Mouse (Mus musculus) left cerebral cortex, postnatal 36 days (tissue): ENCODE results near the gene Msi1. TPM values are rescaled to one million over a fixed set of nuclear protein-coding genes. Genes with fewer than 3 reads are reported as not detected.
"Not testable (repeated sequence)": the region's sequence is repeated elsewhere in the genome, so short reads cannot be mapped to it uniquely, and the experiment has no call there.

Experiments used
- DNase-seq, 2 experiments: peaks; one replicate each; pipeline ENCODE4 v3.0.0; 2021 to 2022; ENCODE audit warnings: low spot score in 2 of 2, mixed read lengths in 1 of 2
- intact Hi-C: fragments of 180-260 bp; cut with DNase I; formaldehyde crosslinking; loops from one replicate; pipeline ENCODE4 v1.15.1; 2025
- total RNA-seq, 2 experiments: library from RNA; stranded (reverse); gene quantifications; 2 replicates each; pipeline ENCODE4 v1.2.3; 2021

Gene Msi1
- total RNA-seq, 2 experiments from 2014 or later = 46.9 to 51.3 TPM

GRCm38 (mm10) chr5:115486726-115487125 is 57.3 kb downstream of the Msi1 start:
- no peak for DNase-seq
- intact Hi-C loops = no loop called here

GRCm38 (mm10) chr5:115487353-115487752 is 58.0 kb downstream of the Msi1 start:
- intact Hi-C loops = no loop called here

DNA sequence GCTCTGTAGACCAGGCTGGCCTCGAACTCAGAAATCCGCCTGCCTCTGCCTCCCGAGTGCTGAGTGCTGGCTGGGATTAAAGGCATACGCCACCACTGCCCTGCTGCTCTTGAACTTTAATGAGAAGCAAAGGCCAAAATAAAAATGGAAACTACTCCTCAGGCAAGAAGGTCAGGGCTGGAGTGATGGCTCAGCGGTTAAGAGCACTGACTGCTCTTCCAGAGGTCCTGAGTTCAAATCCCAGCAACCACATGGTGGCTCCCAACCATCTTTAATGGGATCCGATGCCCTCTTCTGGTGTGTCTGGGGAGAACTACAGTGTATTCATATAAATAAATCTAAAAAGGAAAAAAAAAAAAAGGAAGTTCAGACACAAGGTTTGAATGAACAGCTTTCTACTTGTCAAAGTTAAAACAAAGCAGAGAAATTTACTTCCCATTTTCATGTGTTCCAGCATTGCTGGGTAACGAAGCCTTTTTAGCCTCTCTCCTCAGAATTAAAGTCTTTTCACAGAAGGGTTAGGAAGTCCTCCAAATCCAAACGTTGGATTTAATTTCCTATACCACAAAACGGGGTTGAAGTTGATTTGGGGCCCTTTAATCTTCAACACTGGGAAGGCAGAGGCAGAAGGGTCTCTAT is 58.7 kb downstream of the Msi1 start:
- intact Hi-C loops = no loop called here
- no peak for DNase-seq

More at GRCm38 (mm10) chr5:115487353-115487752, 58.0 kb downstream of the Msi1 start:
- DNase-seq = no peak

DNA sequence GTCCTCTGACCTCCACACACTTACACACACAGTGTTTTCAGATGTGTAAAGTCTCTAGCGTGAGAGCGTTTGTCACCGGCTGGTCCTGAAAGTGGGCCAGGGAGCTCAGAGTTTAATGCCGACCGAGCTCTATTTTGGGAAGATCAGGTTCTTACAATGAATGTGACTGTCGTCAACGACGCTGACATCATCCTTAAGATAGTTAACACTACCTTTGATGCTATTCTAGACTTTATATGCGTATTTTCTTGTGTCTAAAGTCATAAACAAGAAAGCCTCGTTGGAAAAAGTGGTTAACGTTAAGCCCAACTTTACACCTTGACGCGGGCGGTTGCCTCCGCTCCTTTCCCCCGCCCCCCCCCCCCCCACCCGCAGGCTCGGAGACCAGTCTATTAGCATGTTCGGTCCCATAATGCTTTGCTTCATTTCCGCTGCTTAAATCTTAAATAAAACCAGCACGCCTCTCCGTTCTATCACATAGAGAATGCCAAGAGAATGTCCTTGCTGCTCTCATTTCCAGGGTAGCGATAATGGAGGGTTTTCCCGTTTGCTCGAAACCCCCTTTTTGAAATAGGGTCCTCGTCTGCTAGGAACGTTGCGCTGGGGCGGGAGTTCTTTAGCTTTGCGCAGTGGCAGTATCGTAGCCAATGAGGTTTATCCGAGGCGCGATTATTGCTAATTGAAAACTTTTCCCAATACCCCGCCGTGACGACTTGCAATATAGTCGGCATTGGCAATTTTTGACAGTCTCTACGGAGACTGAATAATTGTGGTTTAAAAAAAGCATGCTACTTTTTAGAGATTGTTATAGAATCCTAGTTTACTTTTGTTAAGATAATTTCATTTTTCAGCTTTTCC is 59.7 kb downstream of the Msi1 start:
- intact Hi-C loops = no loop called here
- peak; percentile 78 to 84 for DNase-seq

DNA sequence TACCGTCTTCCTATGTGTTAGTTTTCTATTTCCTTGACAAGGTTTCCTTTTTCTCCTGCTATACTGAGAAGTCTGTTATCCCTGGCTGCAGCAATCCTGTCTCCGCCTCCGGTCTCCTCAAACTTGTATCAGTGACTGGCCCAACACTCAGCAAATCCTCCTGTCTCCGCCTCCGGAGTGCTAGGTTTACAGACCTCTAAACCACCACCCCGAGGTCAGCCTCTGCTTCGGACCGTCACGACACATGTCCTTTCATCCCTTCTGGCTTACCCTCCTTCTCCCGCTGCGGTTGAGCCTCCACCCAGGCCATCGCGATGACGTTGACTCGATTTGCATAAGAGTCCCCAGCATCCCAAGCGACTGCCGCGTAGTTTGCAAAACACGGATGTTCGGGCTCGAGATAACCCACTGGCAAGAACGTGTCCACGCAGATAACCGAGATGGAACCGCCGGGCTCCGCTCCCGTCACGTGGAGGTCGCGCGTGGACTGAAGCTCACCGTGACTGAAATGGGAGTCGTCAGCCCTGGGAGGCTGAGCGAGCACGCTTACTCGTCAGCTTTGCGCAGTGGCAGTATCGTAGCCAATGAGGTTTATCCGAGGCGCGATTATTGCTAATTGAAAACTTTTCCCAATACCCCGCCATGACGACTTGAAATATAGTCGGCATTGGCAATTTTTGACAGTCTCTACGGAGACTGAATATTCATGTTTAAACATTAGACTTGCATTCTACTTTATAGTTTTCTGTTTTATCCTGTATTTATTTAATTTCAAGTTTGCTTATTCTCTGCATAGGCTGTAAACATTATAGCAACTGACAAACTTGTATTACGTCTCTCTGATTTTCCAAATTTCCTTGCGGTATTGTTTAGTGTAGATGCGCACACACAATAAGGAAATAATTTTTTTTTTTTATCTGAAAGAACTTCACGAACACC is 60.6 kb downstream of the Msi1 start:
- DNase-seq = peak; percentile 88 to 89
- intact Hi-C loops = no loop called here

- DNase-seq = no peak
- intact Hi-C loops = no loop called here
Observed at GRCm38 (mm10) chr5:115490638-115491000, 61.2 kb downstream of the Msi1 start.

DNA sequence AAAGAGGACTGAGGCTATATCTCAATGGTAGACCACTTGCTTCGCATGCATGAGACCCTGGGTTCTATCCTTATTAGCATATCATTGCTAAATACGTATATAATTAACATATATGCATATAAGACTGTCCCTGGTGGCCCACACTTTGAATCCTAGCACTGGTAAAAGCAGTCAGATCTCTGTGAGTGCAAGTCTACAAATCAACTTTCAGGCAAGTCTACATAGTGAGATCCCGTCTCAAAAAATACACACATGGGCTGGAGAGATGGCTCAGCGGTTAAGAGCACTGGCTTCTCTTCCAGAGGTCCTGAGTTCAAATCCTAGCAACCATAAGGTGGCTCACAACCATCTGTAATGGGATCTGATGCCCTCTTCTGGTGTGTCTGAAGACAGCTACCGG is 61.7 kb downstream of the Msi1 start:
- intact Hi-C loops = no loop called here

DNA sequence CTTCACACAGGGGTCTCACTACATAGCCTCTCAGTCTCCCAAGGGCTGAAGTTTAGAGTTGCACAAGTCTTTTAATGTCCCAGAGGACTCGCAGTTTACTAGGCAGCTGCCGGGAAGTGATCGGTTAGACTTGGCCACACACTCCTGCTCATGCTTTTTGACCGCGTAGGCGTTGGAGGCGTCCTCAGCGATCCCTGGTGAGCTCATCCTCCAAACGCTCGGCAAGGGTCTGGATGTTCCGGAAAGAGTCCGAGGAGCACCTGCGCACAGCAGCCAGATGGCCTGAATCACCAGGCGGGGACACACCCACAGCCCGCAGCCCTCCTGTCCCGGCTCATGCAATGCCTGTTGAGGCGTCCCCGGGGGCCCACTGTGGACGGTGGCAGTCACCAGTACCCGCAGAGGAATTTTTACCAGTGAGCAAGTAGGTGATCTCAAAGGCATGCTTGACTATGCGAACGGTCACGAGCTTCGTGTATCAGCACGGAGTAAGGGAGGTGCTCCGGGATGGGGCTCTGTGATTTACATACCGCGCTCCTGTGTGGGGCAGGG is 62.4 kb downstream of the Msi1 start:
- DNase-seq = peak; percentile 43

More for the DNA sequence above, 61.7 kb downstream of the Msi1 start:
- no peak for DNase-seq

DNA sequence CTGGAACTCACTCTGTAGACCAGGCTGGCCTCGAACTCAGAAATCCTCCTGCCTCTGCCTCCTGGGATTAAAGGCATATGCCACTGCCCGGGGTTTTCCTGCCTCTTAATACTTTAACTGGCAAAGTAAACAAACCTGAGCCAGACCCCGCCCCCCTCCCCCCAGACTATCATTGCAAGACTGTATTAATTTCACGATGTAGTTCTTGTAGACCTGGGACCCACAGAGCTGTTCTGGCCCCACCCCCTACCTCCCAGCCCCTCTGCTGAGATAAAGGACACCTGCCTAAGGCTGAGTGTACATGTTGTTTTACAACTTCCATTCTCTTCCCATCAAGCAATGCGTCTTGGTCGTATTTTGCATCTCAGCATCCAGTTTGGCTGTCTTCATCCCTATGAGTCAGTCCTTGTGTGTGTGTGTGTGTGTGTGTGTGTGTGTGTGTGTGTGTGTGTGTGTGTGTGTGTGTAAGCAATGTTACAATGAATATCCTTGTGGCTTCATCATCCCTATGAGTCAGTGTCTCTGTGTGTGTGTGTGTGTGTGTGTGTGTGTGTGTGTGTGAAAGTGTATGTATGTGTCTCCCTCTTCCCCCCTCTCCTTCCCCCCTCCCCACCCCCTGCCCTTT is 63.4 kb downstream of the Msi1 start:
- intact Hi-C loops = no loop called here
- no peak for DNase-seq

More for the DNA sequence above, 62.4 kb downstream of the Msi1 start:
- intact Hi-C loops = no loop called here

DNA sequence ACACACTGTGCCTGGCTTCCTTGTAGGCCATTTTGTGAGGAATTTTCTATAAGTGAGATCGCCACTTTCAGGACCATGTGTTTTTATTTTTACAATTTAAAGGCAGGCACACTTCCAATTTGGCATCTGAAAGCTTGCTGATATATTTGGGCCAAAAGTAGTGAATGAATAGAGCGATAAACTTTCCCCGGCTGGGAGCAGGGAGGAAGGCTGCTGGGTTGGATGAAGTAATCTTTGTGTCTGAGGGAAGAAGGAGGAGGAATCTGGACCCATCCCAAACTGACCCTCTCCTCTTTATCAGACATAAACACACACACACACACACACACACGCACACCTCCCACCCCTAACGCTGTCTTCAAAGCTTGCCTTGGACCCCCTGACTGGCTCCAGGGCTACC is 64.0 kb downstream of the Msi1 start:
- intact Hi-C loops = no loop called here
- DNase-seq = no peak

GRCm38 (mm10) chr5:115495618-115496017 is 66.2 kb downstream of the Msi1 start:
- DNase-seq, intact Hi-C loops: not testable (repeated sequence)

- intact Hi-C loops = no loop called here
- no peak for DNase-seq
Observed at GRCm38 (mm10) chr5:115497033-115497432, 67.6 kb downstream of the Msi1 start.

GRCm38 (mm10) chr5:115498307-115499240 is 69.2 kb downstream of the Msi1 start:
- intact Hi-C loops = no loop called here
- DNase-seq = peak in 1 of 2 experiments; percentile 20

- intact Hi-C loops = no loop called here
Observed at GRCm38 (mm10) chr5:115500383-115500935, 71.1 kb downstream of the Msi1 start.

DNA sequence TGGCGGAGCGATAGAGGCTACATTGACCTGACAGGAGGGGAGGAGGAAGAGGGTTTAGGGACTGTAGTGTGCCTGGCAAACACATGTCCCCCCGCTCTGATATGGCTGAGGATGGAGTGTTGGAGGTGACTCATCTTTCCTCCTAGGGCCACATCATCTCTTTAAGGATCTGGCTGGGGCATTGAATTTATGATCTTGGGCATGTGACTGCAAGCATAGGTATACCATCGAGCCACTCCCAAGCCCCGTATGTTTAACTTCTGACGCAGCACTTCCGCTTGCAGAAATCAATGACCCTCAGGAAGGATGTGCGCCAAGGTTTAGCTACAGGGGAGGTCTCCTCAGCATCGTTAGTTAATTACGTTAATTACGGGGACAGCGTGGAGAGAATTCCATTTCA is 73.6 kb downstream of the Msi1 start:
- intact Hi-C loops = no loop called here
- no peak for DNase-seq

More at GRCm38 (mm10) chr5:115500383-115500935, 71.1 kb downstream of the Msi1 start:
- DNase-seq = no peak
